Mouse (Mus musculus): ENCODE measurements around the gene Rnft2.

DNA sequence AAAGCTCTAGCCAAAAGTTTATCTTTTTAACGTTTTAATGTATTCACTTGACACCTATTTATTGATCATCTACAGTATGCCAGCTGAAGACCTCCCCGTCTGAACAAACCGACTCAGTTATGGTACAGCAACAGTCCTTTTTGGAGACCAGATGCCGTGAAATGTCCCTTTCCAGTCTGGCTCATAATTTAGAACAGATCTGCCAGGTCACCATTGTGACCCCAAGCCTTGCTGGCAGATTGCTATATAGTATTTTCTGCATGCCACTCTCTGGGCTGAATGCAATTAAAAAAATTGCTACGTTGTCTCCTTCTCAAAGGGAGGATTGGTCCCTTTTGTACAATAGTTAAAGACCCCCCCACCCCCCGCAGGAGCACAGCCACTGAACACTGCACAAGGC lies 56.6 kb downstream of the Rnft2 start:
- TF ChIP-seq CTCF (IDR thresholded peaks at IDR 0.05; ENCODE audit: low read depth) (no peak), EP300 (IDR thresholded peaks at IDR 0.05; ENCODE audit: low read depth) (no peak)

Data from liver, embryonic 14.5 days (tissue).